Mouse (Mus musculus): Measurements from ENCODE around the gene Saal1.

- TF ChIP-seq EP300 (IDR thresholded peaks at IDR 0.05; ENCODE audit: insufficient read depth, low read depth, low read length) (no peak), POLR2A (IDR thresholded peaks at IDR 0.05; ENCODE audit: insufficient read depth, low read length) (no peak)
Observed at GRCm38 (mm10) chr7:46686827-46687226, 23.7 kb downstream of the Saal1 start.

Measured in ES-Bruce4 (cell line).